Mouse (Mus musculus) forebrain, embryonic 16.5 days (tissue): ENCODE measurements at regions not wholly inside any gene's neighbourhood (a gene's known extent, or its start where the extent isn't known, plus 50 kb on each side); places are given as distances from the start of the nearest gene placed in this dataset.
"Not testable (repeated sequence)": the region's sequence is repeated elsewhere in the genome, so short reads cannot be mapped to it uniquely, and the experiment has no call there.

ENCODE experiments used
- ATAC-seq: fragments of 200-750 bp; cut with Nextera tagmentation; 2 replicates; pipeline ENCODE4 v1.8.0; 2017; ENCODE audit warnings: mild to moderate bottlenecking, moderate library complexity
- H3K27ac ChIP-seq: fragments of 300-500 bp; sonication (generic); 2 replicates; pipeline ENCODE4 v1.5.1; 2014; ENCODE audit warnings: low read length, control low read depth
- H3K27me3 ChIP-seq: fragments of 300-500 bp; sonication (generic); replicated peaks from 2 replicates; pipeline ENCODE4 v1.6.1; 2014; ENCODE audit warnings: low read length; ENCODE audit not compliant: control insufficient read depth, insufficient read depth
- H3K36me3 ChIP-seq: fragments of 300-500 bp; sonication (generic); 2 replicates; pipeline ENCODE4 v1.6.1; 2014; ENCODE audit not compliant: control insufficient read depth, insufficient read depth
- H3K4me1 ChIP-seq: fragments of 300-500 bp; sonication (generic); replicated peaks from 2 replicates; pipeline ENCODE4 v1.6.1; 2014; ENCODE audit warnings: low read length; ENCODE audit not compliant: control insufficient read depth, insufficient read depth
- H3K4me2 ChIP-seq: fragments of 300-500 bp; sonication (generic); 2 replicates; pipeline ENCODE4 v1.6.1; 2014; ENCODE audit warnings: mild to moderate bottlenecking, low read length, control low read depth
- H3K4me3 ChIP-seq: fragments of 300-500 bp; sonication (generic); replicated peaks from 2 replicates; pipeline ENCODE4 v1.5.1; 2014; ENCODE audit warnings: mild to moderate bottlenecking, low read length, control low read depth
- H3K9ac ChIP-seq: fragments of 300-500 bp; sonication (generic); replicated peaks from 2 replicates; pipeline ENCODE4 v1.6.1; 2014; ENCODE audit warnings: low read depth, low read length, control low read depth
- H3K9me3 ChIP-seq: fragments of 300-500 bp; sonication (generic); 2 replicates; pipeline ENCODE4 v1.6.1; 2016; ENCODE audit warnings: low read length; ENCODE audit not compliant: control insufficient read depth
- WGBS: fragments of 180-500 bp; shearing (Covaris S2); extraction: QIAGEN DNeasy Blood & Tissue Kit; methylation state at CpG from one replicate; pipeline ENCODE4 v1.1.7; 2014; 5-methylcytosine and 5-hydroxymethylcytosine counted together

DNA sequence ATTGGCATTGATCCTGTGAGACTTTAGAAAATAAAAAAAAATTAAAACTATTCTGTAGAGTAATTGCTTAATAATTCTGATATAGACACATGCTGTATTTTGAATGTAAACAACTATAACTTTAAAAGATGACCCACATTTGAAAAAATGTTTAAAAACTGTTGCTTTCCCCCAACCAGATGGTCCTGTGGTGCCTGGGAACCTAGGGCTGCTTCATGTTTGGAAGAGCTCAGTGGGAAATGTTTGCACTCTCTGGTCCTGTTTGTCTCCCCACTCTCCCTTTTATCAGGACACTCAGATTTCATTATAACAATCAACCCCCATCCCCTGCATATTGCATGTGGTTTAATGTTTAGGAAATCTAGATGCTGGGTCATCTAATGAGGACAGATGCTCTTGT lies 119.4 kb upstream of the Fam84a start:
- H3K9me3 ChIP-seq, result no peaks in the 10 kb centered on the region
- no peak overlapping the region for H3K9ac ChIP-seq
- no peak overlapping the region for H3K4me3 ChIP-seq
- no peaks in the 10 kb centered on the region for H3K36me3 ChIP-seq
- H3K27ac ChIP-seq, result no peak overlapping the region
- no peaks in the 10 kb centered on the region for H3K4me1 ChIP-seq
- no peak for ATAC-seq
- no peak overlapping the region for H3K4me2 ChIP-seq
- no peaks in the 10 kb centered on the region for H3K27me3 ChIP-seq

DNA sequence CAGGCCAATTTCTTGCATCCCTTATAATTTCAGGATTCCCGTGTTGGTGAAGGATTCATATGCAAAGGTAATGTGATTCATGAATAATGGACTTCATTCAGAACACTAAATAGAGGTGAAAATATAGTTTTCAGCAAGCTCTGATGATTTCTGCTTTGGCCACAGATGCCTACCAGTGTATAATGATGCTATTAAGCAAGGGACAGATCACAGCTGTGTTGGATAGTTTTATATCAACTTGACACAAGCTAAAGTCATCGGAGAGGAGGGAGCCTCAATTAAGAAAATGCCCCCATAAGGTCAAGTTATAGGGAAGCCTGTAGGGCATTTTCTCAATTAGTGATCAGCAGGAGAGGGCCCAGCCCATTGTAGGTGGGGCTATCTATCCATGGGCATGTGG lies 109.2 kb upstream of the Fam84a start:
- WGBS, result 65% methylated on average over 2 of the region's 2 CpGs
- ATAC-seq, result no peak
- no peaks in the 10 kb centered on the region for H3K36me3 ChIP-seq
- H3K4me1 ChIP-seq, result no peaks in the 10 kb centered on the region
- H3K9ac ChIP-seq, result no peak overlapping the region
- no peaks in the 10 kb centered on the region for H3K9me3 ChIP-seq
- no peak overlapping the region for H3K4me3 ChIP-seq
- no peaks in the 10 kb centered on the region for H3K27me3 ChIP-seq
- H3K27ac ChIP-seq, result no peak overlapping the region
- no peak overlapping the region for H3K4me2 ChIP-seq

GRCm38 (mm10) chr12:14260288-14260687 lies 108.4 kb upstream of the Fam84a start:
- Histone ChIP-seq H3K9ac (no peak overlapping the region), H3K4me1 (no peaks in the 10 kb centered on the region), H3K27me3 (no peaks in the 10 kb centered on the region), H3K36me3 (no peaks in the 10 kb centered on the region), H3K27ac (no peak overlapping the region), H3K9me3 (no peaks in the 10 kb centered on the region), H3K4me3 (no peak overlapping the region), H3K4me2 (no peak overlapping the region)
- ATAC-seq, result peak; percentile 77
- 12% methylated on average over 4 of the region's 4 CpGs for WGBS

DNA sequence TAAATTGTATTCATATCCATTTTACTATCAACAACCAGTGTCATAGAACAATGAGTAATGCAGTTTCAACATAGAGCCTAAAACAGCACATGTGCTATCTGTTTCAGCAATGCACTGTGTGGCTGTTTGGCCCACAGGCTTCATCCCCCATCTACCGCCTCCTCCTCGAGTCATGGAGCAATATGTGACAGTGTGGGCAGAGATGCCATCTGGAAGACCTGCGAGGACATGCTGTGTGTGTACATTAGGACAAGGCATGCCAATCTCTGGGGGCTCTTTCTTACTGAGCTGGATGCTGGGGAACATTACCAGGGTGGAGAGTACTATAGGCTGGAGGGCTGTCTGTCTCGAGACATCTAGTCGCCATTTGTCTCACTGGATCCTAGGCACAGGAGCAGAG lies 101.5 kb upstream of the Fam84a start:
- Histone ChIP-seq H3K27ac (no peak overlapping the region), H3K9me3 (no peaks in the 10 kb centered on the region), H3K4me2 (no peak overlapping the region), H3K36me3 (no peaks in the 10 kb centered on the region), H3K27me3 (no peaks in the 10 kb centered on the region), H3K4me3 (no peak overlapping the region), H3K9ac (no peak overlapping the region), H3K4me1 (no peaks in the 10 kb centered on the region)
- no peak for ATAC-seq
- WGBS, result 95% methylated on average over 5 of the region's 5 CpGs

- H3K36me3 ChIP-seq, result no peaks in the 10 kb centered on the region
Measured at GRCm38 (mm10) chr12:14250124-14250523, 98.3 kb upstream of the Fam84a start.

GRCm38 (mm10) chr12:14242720-14243119 lies 90.9 kb upstream of the Fam84a start:
- H3K4me2 ChIP-seq, H3K9ac ChIP-seq, H3K4me3 ChIP-seq, ATAC-seq, H3K4me1 ChIP-seq, H3K9me3 ChIP-seq, H3K36me3 ChIP-seq, H3K27ac ChIP-seq, H3K27me3 ChIP-seq: not testable (repeated sequence)
- 97% methylated on average over 4 of the region's 6 CpGs for WGBS

More at GRCm38 (mm10) chr12:14250124-14250523, 98.3 kb upstream of the Fam84a start:
- Histone ChIP-seq H3K9ac (no peak overlapping the region), H3K4me2 (no peak overlapping the region), H3K4me3 (no peak overlapping the region), H3K27ac (no peak overlapping the region), H3K4me1 (no peaks in the 10 kb centered on the region), H3K9me3 (no peaks in the 10 kb centered on the region), H3K27me3 (no peaks in the 10 kb centered on the region)
- 89% methylated on average over 4 of the region's 4 CpGs for WGBS
- no peak for ATAC-seq

- H3K4me2 ChIP-seq, result no peak overlapping the region
- no peaks in the 10 kb centered on the region for H3K9me3 ChIP-seq
- H3K27me3 ChIP-seq, result no peaks in the 10 kb centered on the region
- H3K4me3 ChIP-seq, result no peak overlapping the region
- H3K9ac ChIP-seq, result no peak overlapping the region
- no peak for ATAC-seq
- no peaks in the 10 kb centered on the region for H3K36me3 ChIP-seq
- no peaks in the 10 kb centered on the region for H3K4me1 ChIP-seq
- no peak overlapping the region for H3K27ac ChIP-seq
Measured at GRCm38 (mm10) chr12:14237699-14238098, 85.8 kb upstream of the Fam84a start.

DNA sequence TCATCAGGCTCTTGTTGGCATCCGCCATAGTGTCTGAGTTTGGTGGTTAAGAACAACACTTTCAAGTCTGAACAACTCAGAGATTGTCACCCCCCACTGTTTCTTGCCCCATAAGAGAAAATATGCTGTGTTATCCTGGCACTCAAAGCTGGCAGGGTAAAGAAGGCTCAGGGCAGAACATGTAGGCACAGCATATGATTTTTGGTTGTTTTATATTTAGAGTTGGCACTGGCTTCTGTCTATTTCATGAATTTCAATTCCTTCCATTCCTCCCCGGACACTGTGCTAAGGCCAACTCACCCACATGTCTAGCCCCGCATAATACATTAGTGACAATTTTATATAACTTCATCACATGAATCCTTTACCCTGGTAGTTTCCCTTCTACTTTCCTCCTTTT lies 83.5 kb upstream of the Fam84a start:
- H3K4me2 ChIP-seq, result no peak overlapping the region
- no peaks in the 10 kb centered on the region for H3K4me1 ChIP-seq
- H3K27me3 ChIP-seq, result no peaks in the 10 kb centered on the region
- no peak for ATAC-seq
- no peaks in the 10 kb centered on the region for H3K9me3 ChIP-seq
- no peak overlapping the region for H3K4me3 ChIP-seq
- no peak overlapping the region for H3K9ac ChIP-seq
- WGBS, result 91% methylated on average over 3 of the region's 3 CpGs
- no peaks in the 10 kb centered on the region for H3K36me3 ChIP-seq
- no peak overlapping the region for H3K27ac ChIP-seq

DNA sequence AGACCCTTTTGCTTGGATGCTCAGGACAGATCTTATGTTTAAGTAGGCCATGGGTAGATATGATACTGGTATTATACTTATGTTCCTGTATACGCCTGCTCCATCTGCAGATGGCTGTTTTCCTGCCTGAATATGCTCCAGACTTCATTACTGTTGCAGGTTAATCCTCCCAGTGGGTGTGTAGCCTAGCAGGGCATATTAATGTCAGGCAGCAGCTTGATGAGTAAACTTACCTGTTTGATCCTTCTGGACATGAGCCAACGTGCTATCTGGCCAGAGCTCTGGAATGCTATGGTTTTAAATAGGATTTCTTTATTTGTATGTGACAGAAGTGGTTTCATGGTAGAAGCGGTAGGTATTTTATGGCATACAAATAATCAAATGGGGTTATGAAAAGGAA lies 60.8 kb upstream of the Fam84a start:
- Histone ChIP-seq H3K27me3 (no peaks in the 10 kb centered on the region), H3K27ac (no peak overlapping the region), H3K4me1 (no peaks in the 10 kb centered on the region), H3K4me3 (no peak overlapping the region), H3K9ac (no peak overlapping the region), H3K4me2 (no peak overlapping the region), H3K36me3 (no peaks in the 10 kb centered on the region), H3K9me3 (no peaks in the 10 kb centered on the region)
- 71% methylated on average over 3 of the region's 3 CpGs for WGBS
- ATAC-seq, result no peak

DNA sequence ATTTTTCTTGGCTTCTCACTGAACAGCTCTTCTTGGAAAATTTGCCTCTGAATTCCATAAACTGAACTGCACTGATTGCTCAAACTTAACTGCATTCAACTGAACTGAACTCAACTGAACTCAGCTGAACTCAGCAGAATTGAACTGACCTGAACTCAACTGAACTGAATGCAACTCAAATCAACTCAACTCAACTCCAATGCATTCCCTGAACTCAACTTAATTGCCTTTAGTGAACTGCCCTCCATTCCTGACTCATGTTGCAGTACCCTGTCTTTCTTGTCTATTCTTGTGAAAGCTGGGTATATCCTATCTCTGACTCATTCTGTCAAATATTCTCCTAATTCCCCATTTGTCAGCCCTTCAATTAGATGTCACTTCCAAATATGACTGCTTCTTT lies 58.0 kb upstream of the Fam84a start:
- Histone ChIP-seq H3K4me3 (no peak overlapping the region), H3K4me1 (no peaks in the 10 kb centered on the region), H3K27ac (no peak overlapping the region), H3K9me3 (no peaks in the 10 kb centered on the region), H3K36me3 (no peaks in the 10 kb centered on the region), H3K27me3 (no peaks in the 10 kb centered on the region), H3K9ac (no peak overlapping the region), H3K4me2 (no peak overlapping the region)
- ATAC-seq, result no peak
